Mouse (Mus musculus): ENCODE data around the gene Slc24a3.

Slc24a3 gene

GRCm38 (mm10) chr2:145655373-145655960 lies 487.9 kb downstream of the Slc24a3 start:
- no peak for DNase-seq

GRCm38 (mm10) chr2:145656121-145656520 lies 488.6 kb downstream of the Slc24a3 start:
- DNase-seq, result no peak

- DNase-seq, result no peak
These were observed 489.2 kb downstream of the Slc24a3 start for GRCm38 (mm10) chr2:145656716-145657115.

GRCm38 (mm10) chr2:145661242-145661641 lies 493.7 kb downstream of the Slc24a3 start:
- DNase-seq, result no peak

DNA sequence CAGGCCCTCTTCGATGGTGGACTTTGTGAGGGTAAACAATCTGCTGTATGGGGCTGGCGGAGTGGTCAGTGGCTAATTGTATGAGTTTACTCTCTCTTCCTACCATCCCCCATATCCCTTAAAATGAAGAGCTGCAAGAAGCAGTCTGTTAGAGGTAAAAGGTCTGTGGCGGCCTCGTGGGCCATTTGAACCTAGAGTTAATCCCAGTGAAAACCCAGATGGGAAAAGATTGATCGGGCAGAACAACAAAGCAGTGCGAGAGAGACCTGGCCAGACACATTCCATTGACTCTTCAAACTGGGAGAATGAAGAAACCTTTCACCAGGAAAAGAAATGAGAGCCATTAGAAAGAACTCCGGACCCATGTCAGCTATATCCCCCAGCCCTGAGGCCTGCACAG lies 496.3 kb downstream of the Slc24a3 start:
- no peak for DNase-seq

DNA sequence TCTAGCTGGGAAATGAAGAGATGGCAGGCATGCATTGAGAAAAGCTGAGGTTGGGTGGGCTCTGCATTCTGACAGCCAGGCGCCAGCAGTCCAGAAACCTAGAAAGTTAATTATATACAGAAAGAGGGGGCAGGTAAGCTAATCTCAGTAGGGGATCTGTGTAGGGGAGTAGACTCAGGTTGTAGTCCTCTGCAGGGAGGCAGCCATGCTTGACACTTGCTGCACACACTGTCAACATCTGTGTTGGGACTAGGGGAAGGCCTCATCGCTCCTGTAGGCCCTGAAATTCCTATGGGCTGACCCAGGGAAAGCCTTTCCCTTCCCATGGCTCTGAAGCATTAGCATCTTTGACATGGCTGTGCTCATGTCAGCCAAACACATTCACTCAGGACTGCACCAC lies 496.8 kb downstream of the Slc24a3 start:
- no peak for DNase-seq

DNA sequence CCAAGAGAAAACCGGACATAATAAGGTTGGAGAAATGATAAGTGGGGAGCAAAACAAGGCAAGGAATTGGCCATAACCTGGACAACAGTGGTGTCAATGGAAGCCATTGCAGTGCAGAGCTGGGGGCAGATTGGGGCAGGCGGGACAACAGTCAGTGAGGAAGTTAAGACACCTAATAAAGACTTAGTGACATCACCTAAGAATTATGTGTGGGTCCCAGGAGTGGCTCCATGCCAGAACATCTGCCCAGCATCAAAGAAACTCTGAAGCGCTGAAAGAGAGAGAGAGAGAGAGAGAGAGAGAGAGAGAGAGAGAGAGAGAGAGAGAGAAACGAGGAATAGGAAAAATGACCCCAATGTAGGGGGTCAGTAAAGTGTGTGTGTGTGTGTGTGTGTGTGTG lies 500.6 kb downstream of the Slc24a3 start:
- no peak for DNase-seq

DNA sequence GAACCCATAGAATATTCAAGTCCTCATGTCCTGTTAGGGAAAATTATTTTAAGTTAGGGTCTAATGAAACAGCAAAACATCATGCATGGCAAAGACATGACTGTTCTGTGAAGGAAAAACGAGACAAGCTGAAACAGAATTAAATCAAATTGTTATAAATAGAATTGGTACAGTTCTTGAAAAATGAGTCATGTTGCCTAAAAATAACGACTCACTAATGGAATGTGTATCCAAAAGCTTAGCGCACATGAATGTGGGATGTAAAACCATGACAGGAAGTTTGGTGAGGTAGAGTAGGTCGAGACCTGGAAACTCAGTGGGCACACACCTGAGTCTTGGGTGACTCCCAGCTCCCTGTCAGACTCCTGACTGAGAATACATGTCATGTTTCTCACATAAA lies 502.6 kb downstream of the Slc24a3 start:
- DNase-seq, result no peak

GRCm38 (mm10) chr2:145674496-145675141 lies 507.1 kb downstream of the Slc24a3 start:
- DNase-seq, result no peak

DNA sequence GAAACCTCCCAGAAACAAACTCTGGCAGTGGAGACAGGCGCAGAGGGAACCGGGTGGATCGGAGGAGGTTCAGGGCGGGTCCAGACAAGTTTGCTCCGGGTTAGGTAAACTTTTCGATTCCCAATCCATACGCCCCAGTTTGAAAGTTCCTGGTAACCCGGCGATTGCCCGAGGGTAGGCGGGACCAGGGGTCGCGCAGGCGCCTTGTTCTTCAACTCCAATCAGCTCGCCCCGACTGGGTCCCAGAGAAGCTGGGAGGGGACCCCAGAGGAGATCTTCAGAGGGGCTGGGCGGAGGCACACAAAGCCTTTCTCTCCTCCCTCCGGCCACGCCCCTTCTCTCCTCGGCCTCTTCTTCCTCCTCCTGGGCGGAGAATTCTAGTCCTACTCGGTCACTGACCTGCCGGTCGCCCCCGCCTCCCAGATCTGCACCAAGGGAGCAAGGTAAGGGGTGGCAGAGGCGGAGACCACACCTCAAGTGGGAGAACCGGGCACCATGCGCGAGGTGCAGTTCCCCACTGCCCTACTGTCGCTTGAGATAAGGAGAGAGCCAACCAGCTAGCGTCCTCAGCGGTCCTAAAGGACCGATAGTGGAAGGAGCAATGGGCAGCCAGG lies 507.7 kb downstream of the Slc24a3 start, which contains the start of gene Rin2:
Gene Rin2 (plus strand): TSS at position 74 of the 614 bp plus-strand sequence.
- peak; percentile 84 for DNase-seq

DNA sequence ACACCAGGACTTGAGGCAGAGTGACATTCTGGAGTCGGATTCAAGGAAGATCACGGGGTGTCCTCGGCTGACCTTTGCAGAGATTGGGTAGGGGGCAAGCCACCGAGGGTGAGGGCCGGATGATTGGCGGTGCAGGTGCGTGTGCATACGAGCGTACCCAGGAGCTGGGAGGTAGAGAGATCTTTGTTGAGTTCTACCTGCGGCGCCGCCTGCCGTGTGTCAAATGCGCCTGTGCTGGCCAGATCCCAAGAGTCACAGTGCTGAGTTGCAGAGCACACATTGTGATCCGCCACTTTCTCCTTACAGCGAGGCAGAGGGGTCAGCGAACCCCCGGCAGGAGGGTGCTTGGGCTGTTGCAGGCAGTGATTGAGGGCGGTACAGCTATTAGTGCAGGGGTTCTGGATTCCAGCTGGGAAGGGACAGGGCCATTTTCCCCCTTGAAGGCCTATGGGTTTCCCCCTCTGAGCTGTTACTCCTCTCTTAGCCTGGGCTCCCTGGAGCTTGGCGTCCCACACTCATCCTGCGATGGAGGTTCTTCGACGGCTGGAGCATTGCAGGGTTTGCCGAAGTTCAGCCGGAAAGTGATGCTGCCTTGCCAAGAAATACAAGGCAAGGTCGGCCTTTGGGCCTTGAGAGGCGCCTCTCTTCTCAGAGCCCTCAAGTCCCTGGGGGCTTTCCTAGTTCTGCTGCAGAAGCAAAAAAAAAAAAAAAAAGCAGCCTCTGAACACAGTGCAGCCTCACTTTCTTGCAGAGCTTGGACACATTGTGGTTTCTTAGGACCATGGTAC lies 508.4 kb downstream of the Slc24a3 start:
- DNase-seq, result peak; percentile 78

DNA sequence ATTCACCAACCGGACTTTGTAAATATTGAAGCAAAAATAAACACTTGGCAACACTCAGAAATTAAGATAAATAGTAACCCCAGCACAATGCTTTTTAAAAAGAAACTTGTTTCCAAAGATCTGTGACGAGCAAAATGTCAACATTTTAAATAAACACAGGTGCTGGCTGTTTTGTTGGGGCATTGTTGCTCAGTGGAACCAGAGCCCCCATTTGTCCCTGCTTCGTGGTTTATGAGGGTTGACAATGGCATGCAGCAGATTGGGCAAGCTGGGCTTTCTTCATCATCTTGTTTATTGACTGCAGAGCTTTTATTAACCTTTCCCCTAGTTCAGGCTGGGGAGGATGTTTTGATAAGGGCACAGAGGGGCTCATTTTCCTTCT lies 509.0 kb downstream of the Slc24a3 start:
- no peak for DNase-seq

DNA sequence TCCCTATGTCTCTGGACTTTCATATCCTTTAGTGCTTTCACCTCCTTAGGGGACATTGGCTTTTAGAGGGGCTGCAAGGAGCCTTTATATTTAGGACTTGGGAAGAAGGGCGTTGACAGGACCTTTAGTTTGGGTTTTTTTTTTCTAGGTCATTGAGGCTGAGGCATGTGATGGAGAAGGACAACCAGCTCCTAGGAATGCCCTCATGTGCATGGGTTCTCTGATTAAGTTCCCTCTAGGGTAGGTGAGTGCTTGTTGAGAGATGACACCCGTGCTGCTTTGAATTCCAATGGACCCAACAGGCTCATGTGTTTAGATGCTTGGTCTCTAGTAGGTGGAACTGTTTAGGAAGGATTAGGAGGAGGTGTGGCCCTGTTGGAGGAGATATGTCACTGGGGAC lies 509.4 kb downstream of the Slc24a3 start:
- no peak for DNase-seq

DNA sequence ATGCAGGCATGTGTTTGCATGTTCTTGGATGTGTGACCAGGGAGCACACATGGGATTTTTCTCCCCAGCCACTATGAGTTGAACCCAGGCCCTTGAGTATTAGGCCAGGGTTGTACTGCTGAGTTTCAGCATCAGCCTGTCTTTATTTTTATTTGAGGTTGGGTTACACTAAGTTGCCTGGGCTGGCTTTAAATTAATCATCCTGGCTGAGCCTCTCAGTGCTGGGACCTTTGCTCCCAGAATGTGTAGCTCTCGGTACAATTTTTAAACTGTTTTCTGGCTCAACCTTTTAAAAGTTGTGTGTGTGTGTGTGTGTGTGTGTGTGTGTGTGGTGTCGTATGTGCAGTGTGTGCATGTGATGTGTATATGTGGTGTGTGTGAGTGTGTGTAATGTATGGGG lies 512.6 kb downstream of the Slc24a3 start:
- no peak for DNase-seq

GRCm38 (mm10) chr2:145680762-145681161 lies 513.2 kb downstream of the Slc24a3 start:
- DNase-seq, result no peak

- DNase-seq, result no peak
These were observed 514.1 kb downstream of the Slc24a3 start for GRCm38 (mm10) chr2:145681626-145682025.

GRCm38 (mm10) chr2:145682924-145683323 lies 515.4 kb downstream of the Slc24a3 start:
- no peak for DNase-seq

GRCm38 (mm10) chr2:145683536-145683935 lies 516.0 kb downstream of the Slc24a3 start:
- peak; percentile 71 for DNase-seq

GRCm38 (mm10) chr2:145684151-145684550 lies 516.6 kb downstream of the Slc24a3 start:
- no peak for DNase-seq

- DNase-seq, result no peak
These were observed 517.3 kb downstream of the Slc24a3 start for GRCm38 (mm10) chr2:145684891-145685290.

GRCm38 (mm10) chr2:145686017-145686416 lies 518.5 kb downstream of the Slc24a3 start:
- DNase-seq, result no peak

GRCm38 (mm10) chr2:145691367-145692009 lies 523.9 kb downstream of the Slc24a3 start:
- no peak for DNase-seq
